Mouse (Mus musculus) forebrain, postnatal 0 days (tissue): ENCODE data around the gene AW822073. TPM values are rescaled to one million over a fixed set of nuclear protein-coding genes. Genes with fewer than 3 reads are reported as not detected.
"Not testable (repeated sequence)": the region's sequence is repeated elsewhere in the genome, so short reads cannot be mapped to it uniquely, and the experiment has no call there.

Experiments used
- ATAC-seq: fragments of 200-750 bp; cut with Nextera tagmentation; 2 replicates; pipeline ENCODE4 v1.8.0; 2017; ENCODE audit warnings: mild to moderate bottlenecking, moderate library complexity
- DNase-seq: peaks from one replicate; pipeline ENCODE4 v3.0.0-alpha.2; 2015
- H3K27ac ChIP-seq: fragments of 300-500 bp; sonication (generic); 2 replicates; pipeline ENCODE4 v1.5.1; 2014; ENCODE audit warnings: low read depth, mild to moderate bottlenecking, antibody characterized with exemption, low read length, moderate library complexity, mixed read lengths
- H3K27me3 ChIP-seq: fragments of 300-500 bp; sonication (generic); 2 replicates; pipeline ENCODE4 v1.6.1; 2014; ENCODE audit warnings: mild to moderate bottlenecking, low read length, mixed read lengths; ENCODE audit not compliant: insufficient read depth
- H3K36me3 ChIP-seq: fragments of 300-500 bp; sonication (generic); 2 replicates; pipeline ENCODE4 v1.6.1; 2014; ENCODE audit warnings: mild to moderate bottlenecking, moderate library complexity; ENCODE audit not compliant: insufficient read depth
- H3K4me1 ChIP-seq: fragments of 300-500 bp; sonication (generic); 2 replicates; pipeline ENCODE4 v1.6.1; 2014; ENCODE audit warnings: antibody characterized with exemption; ENCODE audit not compliant: insufficient read depth
- H3K4me2 ChIP-seq: fragments of 300-500 bp; sonication (generic); 2 replicates; pipeline ENCODE4 v1.6.1; 2014; ENCODE audit warnings: low read depth, mild to moderate bottlenecking, moderate library complexity
- H3K4me3 ChIP-seq: fragments of 300-500 bp; sonication (generic); 2 replicates; pipeline ENCODE4 v1.5.1; 2014; ENCODE audit warnings: low read depth, low read length, mixed read lengths
- H3K9ac ChIP-seq: fragments of 300-500 bp; sonication (generic); 2 replicates; pipeline ENCODE4 v1.6.1; 2014; ENCODE audit warnings: mild to moderate bottlenecking
- H3K9me3 ChIP-seq: fragments of 300-500 bp; sonication (generic); 2 replicates; pipeline ENCODE4 v1.6.1; 2016; ENCODE audit warnings: low read length
- CTCF ChIP-seq: sonication (generic); IDR thresholded peaks from 2 replicates; pipeline ENCODE4 v1.5.1; 2016; ENCODE audit warnings: antibody characterized with exemption, control low read depth, low read depth
- WGBS: fragments of 180-500 bp; shearing (Covaris S2); extraction: QIAGEN DNeasy Blood & Tissue Kit; methylation state at CpG from one replicate; pipeline ENCODE4 v1.1.7; 2014; 5-methylcytosine and 5-hydroxymethylcytosine counted together
- polyA plus RNA-seq: library from polyadenylated mRNA; unstranded; fragments of >200 nt; fragmentation: Nextera tagmentation; extraction: Ambion mirVana; gene quantifications from 2 replicates; pipeline ENCODE4 v1.2.1, GENCODE M21; 2015
- total RNA-seq: library from RNA; depleted of rRNA; stranded (reverse); fragments of >200 nt; gene quantifications from 2 replicates; pipeline ENCODE4 v1.2.3, GENCODE M21; 2014

AW822073 gene
- total and polyA plus RNA-seq, 2 experiments from 2014 or later, result not detected

DNA sequence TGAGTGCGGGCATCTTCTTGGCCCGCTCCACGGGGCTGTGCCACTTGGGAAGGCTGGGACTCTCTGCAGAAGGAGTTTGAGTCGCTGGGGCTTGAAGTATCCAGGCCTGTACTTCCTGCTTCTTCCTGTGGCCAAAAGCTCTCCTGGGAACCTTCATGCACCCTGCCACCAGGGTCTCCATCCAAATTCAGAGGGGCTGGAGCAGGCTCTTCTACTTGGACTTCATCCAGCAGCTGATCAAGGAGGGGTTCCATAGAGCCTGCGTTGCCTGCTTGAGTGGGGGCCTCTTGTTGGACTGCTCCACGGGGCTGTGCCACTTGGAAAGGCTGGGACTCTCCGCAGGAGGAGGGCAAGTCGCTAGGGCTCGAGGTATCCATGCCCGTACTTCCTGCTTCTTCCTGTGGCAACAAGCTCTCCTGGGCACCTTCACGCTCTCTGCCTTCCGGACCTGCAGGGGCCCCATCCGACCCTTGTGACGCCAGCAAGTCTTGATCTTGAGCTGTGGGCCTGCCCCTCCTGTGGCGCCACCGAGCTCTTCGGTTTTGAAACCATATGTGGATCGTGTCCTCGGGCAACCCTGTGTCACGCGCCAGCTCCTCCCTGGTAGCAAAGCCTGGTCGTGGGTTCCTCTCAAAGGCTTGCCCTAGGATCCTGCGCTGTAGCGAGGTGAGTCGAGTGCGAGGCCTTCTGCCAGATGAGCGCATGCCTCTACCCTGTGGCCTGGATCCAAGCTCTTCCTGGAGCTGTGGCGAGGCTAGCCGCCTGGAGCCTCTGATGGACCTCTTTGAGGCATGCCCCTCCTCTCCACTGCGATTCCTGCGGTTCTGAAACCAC lies 541 bp downstream of the AW822073 start:
- not testable (repeated sequence) for H3K27ac ChIP-seq, H3K27me3 ChIP-seq, H3K4me2 ChIP-seq, H3K4me3 ChIP-seq, H3K9me3 ChIP-seq, ATAC-seq, H3K9ac ChIP-seq, H3K4me1 ChIP-seq, H3K36me3 ChIP-seq, DNase-seq
- 86% methylated on average over 27 of the region's 31 CpGs for WGBS

DNA sequence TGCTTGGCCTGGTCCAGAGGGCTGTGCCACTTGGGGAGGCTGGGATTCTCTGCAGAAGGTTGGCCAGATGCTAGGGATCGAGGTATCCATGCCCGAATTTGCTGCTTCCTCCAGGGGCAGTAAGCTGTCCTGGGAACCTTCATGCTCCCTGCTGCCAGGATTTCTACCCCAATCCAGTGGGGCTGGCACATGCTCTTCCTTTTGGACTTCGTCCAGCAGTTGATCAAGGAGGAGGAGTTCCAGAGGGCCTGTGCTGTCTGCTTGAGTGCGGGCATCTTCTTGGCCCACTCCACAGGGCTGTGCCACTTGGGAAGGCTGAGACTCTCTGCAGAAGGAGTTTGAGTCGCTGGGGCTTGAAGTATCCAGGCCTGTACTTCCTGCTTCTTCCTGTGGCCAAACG lies 1.6 kb downstream of the AW822073 start:
- WGBS, result 93% methylated on average over 3 of the region's 6 CpGs
- not testable (repeated sequence) for H3K27me3 ChIP-seq

DNA sequence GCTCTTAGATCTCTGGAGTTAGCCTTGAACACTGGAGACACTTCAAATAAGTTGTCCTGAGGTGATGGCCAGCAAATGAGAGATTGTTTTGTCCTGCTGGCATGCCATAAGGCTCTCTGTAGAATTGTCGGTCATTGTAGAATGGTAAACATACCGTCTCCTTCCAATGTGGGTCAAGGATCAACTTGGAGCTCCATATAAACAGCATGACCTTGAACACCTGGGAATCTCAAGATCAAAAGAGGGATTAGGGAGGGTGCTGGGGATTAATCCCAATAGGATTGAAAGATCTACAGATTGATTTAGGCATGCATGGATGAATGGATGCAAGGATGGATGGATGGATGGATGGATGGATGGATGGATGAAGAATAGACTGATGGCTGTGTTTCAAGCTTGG lies 3.2 kb downstream of the AW822073 start:
- WGBS, result 98% methylated on average over 2 of the region's 2 CpGs
- H3K9me3 ChIP-seq, H3K4me3 ChIP-seq, H3K4me2 ChIP-seq, DNase-seq, H3K9ac ChIP-seq, H3K36me3 ChIP-seq, H3K4me1 ChIP-seq, ATAC-seq, H3K27ac ChIP-seq, H3K27me3 ChIP-seq: not testable (repeated sequence)

More for the DNA sequence above, 1.6 kb downstream of the AW822073 start:
- H3K4me1 ChIP-seq, ATAC-seq, H3K4me2 ChIP-seq, H3K36me3 ChIP-seq, H3K9me3 ChIP-seq, DNase-seq, H3K9ac ChIP-seq, H3K4me3 ChIP-seq, H3K27ac ChIP-seq: not testable (repeated sequence)

DNA sequence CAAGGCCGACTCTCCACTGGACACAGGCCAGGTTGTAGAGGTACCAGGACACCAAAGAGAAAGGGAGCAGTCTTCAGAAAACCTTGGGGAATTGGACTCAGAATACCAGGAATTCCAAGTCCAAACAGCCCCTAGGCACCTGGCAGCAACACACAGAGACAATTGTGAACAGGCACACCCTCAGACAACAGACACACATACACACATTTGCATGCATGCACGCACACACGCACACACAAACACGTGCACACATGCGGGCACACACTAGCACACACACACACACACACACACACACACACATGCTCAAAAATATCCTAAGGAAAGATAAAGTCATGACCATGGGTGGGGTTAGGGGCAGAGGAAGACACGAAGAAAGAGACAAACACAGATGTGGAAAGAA lies 4.0 kb downstream of the AW822073 start:
- Histone ChIP-seq H3K9me3 (no peaks in the 10 kb centered on the region), H3K4me2 (no peak overlapping the region), H3K27ac (no peak overlapping the region), H3K4me1 (no peaks in the 10 kb centered on the region), H3K27me3 (no peaks in the 10 kb centered on the region), H3K36me3 (no peaks in the 10 kb centered on the region), H3K9ac (no peak overlapping the region), H3K4me3 (no peak overlapping the region)
- no peak for ATAC-seq
- no peak for TF ChIP-seq CTCF
- WGBS, result 87% methylated on average over 6 of the region's 6 CpGs
- DNase-seq, result no peak

DNA sequence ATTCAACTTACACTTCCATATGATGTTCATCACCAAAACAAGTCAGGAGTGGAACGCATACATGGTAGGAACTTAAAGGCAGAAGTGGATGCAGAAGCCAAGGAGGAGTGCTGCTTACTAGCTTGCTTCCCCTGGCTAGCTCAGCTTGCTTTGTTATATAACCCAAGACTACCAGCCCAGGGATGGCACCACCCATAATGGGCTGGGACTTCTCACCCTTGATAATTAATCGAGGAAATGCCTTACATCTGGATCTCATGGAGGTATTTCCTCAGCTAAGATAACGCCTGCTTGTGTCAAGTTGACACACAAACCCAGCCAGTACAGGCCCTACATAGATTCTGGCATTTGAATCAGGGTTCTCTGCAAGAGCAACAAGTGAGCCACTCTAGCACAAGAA lies 7.4 kb downstream of the AW822073 start:
- no peak overlapping the region for H3K4me2 ChIP-seq
- H3K4me1 ChIP-seq, result no peaks in the 10 kb centered on the region
- no peak overlapping the region for H3K4me3 ChIP-seq
- H3K36me3 ChIP-seq, result no peaks in the 10 kb centered on the region
- no peak overlapping the region for H3K9ac ChIP-seq
- H3K27me3 ChIP-seq, result no peaks in the 10 kb centered on the region
- H3K9me3 ChIP-seq, result no peaks in the 10 kb centered on the region
- ATAC-seq (no peak), DNase-seq (no peak)
- no peak overlapping the region for H3K27ac ChIP-seq
- TF ChIP-seq CTCF, result no peak
- 90% methylated on average over 3 of the region's 3 CpGs for WGBS

DNA sequence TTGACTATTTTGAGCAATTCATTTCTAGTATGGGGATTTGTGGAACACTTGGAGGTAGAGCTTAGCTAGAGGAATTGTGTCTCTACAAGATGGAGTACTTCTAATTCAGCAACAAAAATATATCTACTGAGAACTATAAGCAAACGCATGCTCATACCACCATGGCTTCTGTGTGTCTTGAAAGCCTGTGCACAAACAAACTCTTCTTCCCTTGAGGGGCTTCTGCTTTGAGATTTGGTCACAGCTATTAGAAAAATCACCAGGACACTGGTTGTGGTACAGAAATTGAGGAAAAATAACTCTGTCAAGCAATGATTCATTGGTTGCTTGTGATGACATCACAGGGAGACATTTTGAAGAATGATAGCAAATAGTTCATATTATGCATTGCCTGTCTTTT lies 9.4 kb downstream of the AW822073 start:
- H3K9me3 ChIP-seq, result 0 out of 2 replicates have a peak, but pooled peaks cover 4% of the 10 kb centered on the region
- no peak for ATAC-seq
- no peak for DNase-seq
- 91% methylated on average over 1 of the region's 1 CpGs for WGBS
- H3K36me3 ChIP-seq, result no peaks in the 10 kb centered on the region
- no peak for TF ChIP-seq CTCF
- H3K4me2 ChIP-seq, result no peak overlapping the region
- no peak overlapping the region for H3K9ac ChIP-seq
- no peak overlapping the region for H3K27ac ChIP-seq
- H3K27me3 ChIP-seq, result no peaks in the 10 kb centered on the region
- H3K4me3 ChIP-seq, result no peak overlapping the region
- H3K4me1 ChIP-seq, result no peaks in the 10 kb centered on the region

DNA sequence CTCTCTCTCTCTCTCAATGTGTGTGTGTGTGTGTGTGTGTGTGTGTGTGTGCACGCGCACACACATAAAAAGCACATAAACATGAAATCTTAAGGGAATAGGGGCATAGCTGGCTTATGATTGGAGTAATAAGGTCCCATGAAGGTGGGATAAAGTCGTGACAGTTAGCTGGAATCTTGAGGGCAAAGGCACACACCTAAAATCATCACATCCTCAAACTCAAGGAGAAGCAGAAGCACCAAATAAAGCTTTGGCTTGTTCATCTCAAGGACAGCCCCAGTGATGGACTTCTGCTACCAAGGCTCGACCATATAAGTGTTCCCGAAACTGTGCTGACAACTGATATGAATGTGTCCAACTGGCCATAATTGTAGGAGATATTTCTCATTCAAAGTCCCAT lies 9.8 kb downstream of the AW822073 start:
- WGBS, result 81% methylated on average over 5 of the region's 5 CpGs
- ATAC-seq (no peak), DNase-seq (no peak)
- Histone ChIP-seq H3K4me3 (no peak overlapping the region), H3K4me2 (no peak overlapping the region), H3K36me3 (no peaks in the 10 kb centered on the region), H3K27ac (no peak overlapping the region), H3K9me3 (0 out of 2 replicates have a peak, but pooled peaks cover 4% of the 10 kb centered on the region), H3K9ac (no peak overlapping the region), H3K4me1 (no peaks in the 10 kb centered on the region), H3K27me3 (no peaks in the 10 kb centered on the region)
- TF ChIP-seq CTCF, result no peak
